Mouse (Mus musculus): ENCODE measurements around the gene Tac2.
"Not testable (repeated sequence)": the region's sequence is repeated elsewhere in the genome, so short reads cannot be mapped to it uniquely, and the experiment has no call there.

The Tac2 gene

DNA sequence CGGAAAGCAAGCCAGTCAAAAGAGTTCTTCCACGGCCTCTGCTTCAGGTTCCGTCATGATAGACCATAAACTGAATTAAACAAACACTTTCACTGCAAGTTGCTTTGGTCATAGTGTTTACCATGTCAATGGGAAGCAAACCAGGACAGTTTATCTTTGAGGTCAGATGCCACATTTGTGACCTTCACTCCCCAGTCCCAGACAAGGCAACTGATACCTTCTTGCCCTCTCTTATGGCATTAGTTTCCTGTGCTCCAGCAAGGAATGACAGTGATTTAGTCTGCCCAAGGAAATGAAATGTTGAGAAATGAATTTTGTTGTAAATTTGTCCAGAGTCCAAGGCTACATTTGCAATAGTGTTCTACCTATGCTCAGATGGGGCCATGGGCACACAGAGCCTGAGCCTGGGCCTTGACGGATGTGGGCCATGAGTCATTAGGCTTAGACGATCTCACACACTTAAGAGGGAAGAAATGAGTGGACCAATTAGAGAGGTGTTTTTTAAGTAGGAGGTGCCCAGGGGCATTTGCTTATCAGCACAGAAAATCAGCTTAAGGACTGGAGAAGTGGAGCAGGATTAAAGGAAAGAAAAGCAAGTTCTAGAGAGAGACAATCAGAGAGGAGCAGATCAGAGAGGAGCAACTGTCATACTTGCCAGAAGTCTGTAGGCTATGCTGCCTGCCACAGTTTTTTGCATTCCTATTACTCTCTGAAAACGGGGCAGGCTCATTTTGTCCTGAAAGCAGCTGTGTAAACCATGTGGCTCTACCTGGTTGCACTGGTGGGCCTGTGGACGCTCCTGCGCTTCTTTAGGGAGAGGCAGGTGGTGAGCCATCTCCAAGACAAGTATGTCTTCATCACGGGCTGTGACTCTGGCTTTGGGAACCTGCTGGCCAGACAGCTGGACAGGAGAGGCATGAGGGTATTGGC, 35.2 kb downstream of the Tac2 start, which contains the start of the genes Rdh1 and Rdh16f1:
Rdh1 (plus strand) TSS at position 541 of the 930 bp plus-strand sequence.
Rdh16f1 (plus strand) TSS at position 607 of the 930 bp plus-strand sequence.
- DNase-seq, result peak in 1 of 2 experiments; percentile 18

DNA sequence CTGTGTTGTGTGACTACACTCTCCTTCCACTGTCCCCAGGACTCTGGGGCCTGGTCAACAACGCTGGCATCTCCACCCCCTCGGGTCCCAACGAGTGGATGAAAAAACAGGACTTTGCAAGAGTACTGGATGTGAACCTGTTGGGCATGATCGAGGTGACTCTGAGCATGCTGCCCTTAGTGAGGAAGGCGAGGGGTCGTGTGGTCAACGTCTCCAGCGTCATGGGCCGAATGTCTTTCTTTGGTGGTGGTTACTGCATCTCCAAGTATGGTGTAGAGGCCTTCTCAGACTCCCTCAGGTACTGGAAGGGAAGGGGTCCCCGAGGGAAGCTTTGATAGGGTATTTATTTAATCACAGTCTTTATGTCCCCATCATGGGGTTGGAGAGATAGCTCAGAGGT, 38.6 kb downstream of the Tac2 start:
- DNase-seq, result not testable (repeated sequence)

DNA sequence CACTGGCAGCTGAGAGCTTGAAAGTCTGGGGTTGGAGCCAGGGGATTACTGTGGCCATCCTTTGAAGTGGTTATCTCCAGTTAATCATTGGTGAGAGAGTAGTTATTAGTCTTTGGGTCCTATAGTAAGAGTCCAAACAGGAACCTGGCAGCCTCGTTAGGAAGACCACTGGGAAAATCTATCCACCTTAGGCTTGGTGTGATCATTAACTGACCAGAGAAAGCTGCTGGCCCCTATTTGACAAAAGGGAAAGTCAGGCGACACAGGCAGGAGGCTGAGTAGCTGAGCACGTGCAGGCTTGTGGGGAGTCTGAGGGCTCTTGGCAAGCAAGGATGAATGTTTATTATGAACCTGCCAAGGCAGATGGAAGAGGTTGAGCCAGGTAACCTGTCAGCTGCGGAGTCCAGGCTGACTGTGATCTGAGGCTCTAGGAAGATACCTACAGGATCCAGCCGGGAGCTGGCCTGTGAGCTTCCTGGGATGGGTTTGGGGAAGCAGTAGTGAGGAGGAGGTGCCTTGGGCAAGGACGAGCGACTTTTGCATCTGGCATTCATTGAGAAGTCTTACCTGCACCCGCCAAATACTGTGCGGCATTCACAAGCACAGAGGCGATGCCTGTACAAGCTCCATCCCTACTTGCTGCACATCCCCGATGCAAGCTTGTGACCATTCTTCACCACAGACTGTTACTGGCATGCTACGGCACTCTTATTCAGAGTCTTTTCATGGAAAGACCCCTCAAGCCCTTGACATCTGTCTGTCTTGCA, 39.8 kb downstream of the Tac2 start:
- DNase-seq, result peak; percentile 62 to 90

DNA sequence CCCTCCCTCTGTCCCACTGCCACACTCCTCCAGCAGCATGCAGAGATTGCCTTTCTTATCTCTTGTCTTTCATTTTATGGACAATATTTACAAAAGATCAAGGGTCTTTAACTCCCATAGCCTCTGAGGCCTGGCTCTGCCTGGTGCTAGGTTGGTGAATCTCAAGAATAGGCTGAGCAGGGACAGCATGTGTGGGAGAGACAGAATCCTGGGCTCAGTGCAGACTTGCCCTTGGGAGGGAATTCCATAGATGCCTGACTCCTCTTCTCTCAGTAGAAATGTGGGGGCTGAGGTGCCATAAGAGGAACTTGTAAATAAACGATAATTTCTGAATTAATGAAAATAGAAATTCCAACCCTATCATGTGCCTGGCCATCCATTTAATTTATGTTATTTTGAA, 42.3 kb downstream of the Tac2 start:
- no peak for DNase-seq

DNA sequence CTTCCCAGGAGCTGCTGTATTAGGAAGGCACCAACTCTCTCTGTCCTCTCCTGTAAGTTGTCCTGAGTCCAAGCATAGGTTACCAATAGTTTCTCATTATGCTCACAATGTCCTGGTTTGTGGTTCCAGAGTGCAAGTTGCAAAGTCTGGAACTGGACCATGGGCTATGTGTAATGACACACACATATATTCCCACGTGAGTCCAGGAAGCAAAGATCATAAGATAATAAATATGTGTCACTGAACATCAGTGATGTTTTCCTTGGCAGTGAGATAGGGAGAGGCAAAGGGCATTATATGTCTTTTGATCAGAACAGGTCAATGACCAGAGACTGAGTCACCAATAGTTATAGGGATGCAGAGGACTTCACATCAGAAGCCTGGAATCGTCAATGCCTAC, 51.7 kb downstream of the Tac2 start, which contains the start of gene Rdh9:
Rdh9 (plus strand) TSS at position 376 of the 400 bp plus-strand sequence.
- DNase-seq, result no peak
